Mouse (Mus musculus) limb, embryonic 14.5 days (tissue): ENCODE data around the gene Gstt4. TPM values are rescaled to one million over a fixed set of nuclear protein-coding genes. Genes with fewer than 3 reads are reported as not detected.

Source experiments
- ATAC-seq: fragments of 200-750 bp; cut with Nextera tagmentation; 2 replicates; pipeline ENCODE4 v1.8.0; 2017; ENCODE audit warnings: low read depth, moderate number of reproducible peaks, moderate TSS enrichment; ENCODE audit not compliant: low FRiP score
- DNase-seq: peaks from one replicate; pipeline ENCODE4 v3.0.0-alpha.2; 2015; ENCODE audit warnings: low spot score
- H3K27ac ChIP-seq: fragments of 300-500 bp; sonication (generic); replicated peaks from 2 replicates; pipeline ENCODE4 v1.5.1; 2014; ENCODE audit warnings: low read depth, mild to moderate bottlenecking, low read length, moderate library complexity, mixed read lengths
- H3K27me3 ChIP-seq: fragments of 300-500 bp; sonication (generic); 2 replicates; pipeline ENCODE4 v1.6.1; 2014; ENCODE audit warnings: low read length, mixed read lengths; ENCODE audit not compliant: control insufficient read depth, insufficient read depth
- H3K36me3 ChIP-seq: fragments of 300-500 bp; sonication (generic); 2 replicates; pipeline ENCODE4 v1.6.1; 2014; ENCODE audit warnings: mild to moderate bottlenecking, low read length, moderate library complexity, mixed read lengths; ENCODE audit not compliant: control insufficient read depth, insufficient read depth
- H3K4me1 ChIP-seq: fragments of 300-500 bp; sonication (generic); 2 replicates; pipeline ENCODE4 v1.6.1; 2014; ENCODE audit warnings: antibody characterized with exemption, low read length, mixed read lengths; ENCODE audit not compliant: control insufficient read depth, insufficient read depth
- H3K4me2 ChIP-seq: fragments of 300-500 bp; sonication (generic); replicated peaks from 2 replicates; pipeline ENCODE4 v1.6.1; 2014; ENCODE audit warnings: low read depth, mild to moderate bottlenecking, low read length, moderate library complexity; ENCODE audit not compliant: severe bottlenecking
- H3K4me3 ChIP-seq: fragments of 300-500 bp; sonication (generic); replicated peaks from 2 replicates; pipeline ENCODE4 v1.5.1; 2014; ENCODE audit warnings: low read length
- H3K9ac ChIP-seq: fragments of 300-500 bp; sonication (generic); 2 replicates; pipeline ENCODE4 v1.6.1; 2014; ENCODE audit warnings: mild to moderate bottlenecking, low read depth, low read length, moderate library complexity; ENCODE audit not compliant: severe bottlenecking
- H3K9me3 ChIP-seq: fragments of 300-500 bp; sonication (generic); 2 replicates; pipeline ENCODE4 v1.6.1; 2016; ENCODE audit warnings: low read length; ENCODE audit not compliant: control insufficient read depth
- POLR2A ChIP-seq: fragments of 200-500 bp; IDR thresholded peaks from 2 replicates; pipeline ENCODE4 v1.8.0; 2012; ENCODE audit warnings: inconsistent platforms, mild to moderate bottlenecking, moderate library complexity, borderline replicate concordance; ENCODE audit not compliant: insufficient read depth, insufficient read length; ENCODE audit errors: extremely low read depth
- WGBS: fragments of 180-500 bp; shearing (Covaris S2); extraction: QIAGEN DNeasy Blood & Tissue Kit; methylation state at CpG from one replicate; pipeline ENCODE4 v1.1.7; 2014; 5-methylcytosine and 5-hydroxymethylcytosine counted together
- polyA plus RNA-seq, 2 experiments: library from polyadenylated mRNA; depleted of rRNA in 1 of 2; stranded (reverse) in 1 of 2; unstranded in 1 of 2; fragments of >200 nt; fragmentation: Nextera tagmentation in 1 of 2; extraction: Ambion mirVana in 1 of 2; gene quantifications; 2 replicates each; pipeline versions ENCODE4 v1.2.1 to v1.2.3; 2012 to 2014

The Gstt4 gene
- polyA plus RNA-seq, 2 experiments = not detected

DNA sequence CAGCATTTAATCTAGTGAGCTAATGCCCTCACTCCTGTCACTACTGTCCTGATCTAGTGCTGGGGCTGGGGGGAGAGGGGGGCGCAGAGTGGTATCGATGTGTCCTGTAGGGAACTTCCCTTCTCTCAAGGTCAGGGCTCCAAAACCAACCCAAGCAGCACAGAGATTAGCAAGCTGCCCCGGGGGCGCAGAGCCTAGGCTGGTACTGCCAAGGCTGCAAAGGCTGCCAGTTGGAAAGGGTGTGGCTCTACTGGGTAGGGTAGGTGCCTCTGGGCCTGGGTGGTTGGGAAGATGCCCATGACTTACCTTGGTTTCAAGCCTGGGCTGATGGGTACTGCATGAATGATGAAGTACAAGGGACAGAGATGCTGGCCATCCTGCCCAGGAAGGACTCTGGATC, 35.3 kb upstream of the Gstt4 start:
- DNase-seq = no peak
- H3K4me1 ChIP-seq = peaks cover 16% of the 10 kb centered on the region
- no peak overlapping the region for H3K27ac ChIP-seq
- WGBS = 94% methylated on average over 4 of the region's 4 CpGs
- H3K36me3 ChIP-seq = peaks cover 20% of the 10 kb centered on the region
- H3K27me3 ChIP-seq = no peaks in the 10 kb centered on the region
- no peak overlapping the region for H3K4me2 ChIP-seq
- H3K9me3 ChIP-seq = no peaks in the 10 kb centered on the region
- no peak for ATAC-seq
- TF ChIP-seq POLR2A = no peak
- H3K4me3 ChIP-seq = no peak overlapping the region
- H3K9ac ChIP-seq = no peak overlapping the region

DNA sequence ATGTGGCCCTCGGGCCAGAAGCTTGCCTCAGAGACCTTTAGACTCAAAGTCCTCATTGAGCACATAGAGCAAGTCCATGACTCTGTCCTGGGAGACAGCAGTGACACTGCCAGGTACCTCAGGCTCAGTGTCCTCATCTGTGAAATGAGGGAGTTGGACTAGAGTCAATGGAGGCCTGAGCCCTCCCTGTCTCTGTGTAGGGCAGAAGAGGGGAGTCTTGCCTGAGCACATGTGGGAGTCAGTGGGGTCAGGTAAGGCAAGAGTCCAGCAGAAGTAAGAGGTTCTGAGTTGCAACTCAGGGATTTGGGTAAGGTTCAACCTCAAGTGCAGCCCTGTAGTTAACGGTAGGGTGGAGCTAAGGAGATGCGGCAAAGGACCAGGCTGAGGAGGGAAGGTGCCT, 34.6 kb upstream of the Gstt4 start:
- H3K4me3 ChIP-seq = no peak overlapping the region
- peaks cover 16% of the 10 kb centered on the region for H3K4me1 ChIP-seq
- H3K27me3 ChIP-seq = no peaks in the 10 kb centered on the region
- ATAC-seq (no peak), DNase-seq (no peak)
- no peak overlapping the region for H3K27ac ChIP-seq
- WGBS = 73% methylated on average over 3 of the region's 3 CpGs
- H3K9ac ChIP-seq = no peak overlapping the region
- H3K4me2 ChIP-seq = no peak overlapping the region
- H3K9me3 ChIP-seq = no peaks in the 10 kb centered on the region
- no peak for TF ChIP-seq POLR2A
- peaks cover 20% of the 10 kb centered on the region for H3K36me3 ChIP-seq

DNA sequence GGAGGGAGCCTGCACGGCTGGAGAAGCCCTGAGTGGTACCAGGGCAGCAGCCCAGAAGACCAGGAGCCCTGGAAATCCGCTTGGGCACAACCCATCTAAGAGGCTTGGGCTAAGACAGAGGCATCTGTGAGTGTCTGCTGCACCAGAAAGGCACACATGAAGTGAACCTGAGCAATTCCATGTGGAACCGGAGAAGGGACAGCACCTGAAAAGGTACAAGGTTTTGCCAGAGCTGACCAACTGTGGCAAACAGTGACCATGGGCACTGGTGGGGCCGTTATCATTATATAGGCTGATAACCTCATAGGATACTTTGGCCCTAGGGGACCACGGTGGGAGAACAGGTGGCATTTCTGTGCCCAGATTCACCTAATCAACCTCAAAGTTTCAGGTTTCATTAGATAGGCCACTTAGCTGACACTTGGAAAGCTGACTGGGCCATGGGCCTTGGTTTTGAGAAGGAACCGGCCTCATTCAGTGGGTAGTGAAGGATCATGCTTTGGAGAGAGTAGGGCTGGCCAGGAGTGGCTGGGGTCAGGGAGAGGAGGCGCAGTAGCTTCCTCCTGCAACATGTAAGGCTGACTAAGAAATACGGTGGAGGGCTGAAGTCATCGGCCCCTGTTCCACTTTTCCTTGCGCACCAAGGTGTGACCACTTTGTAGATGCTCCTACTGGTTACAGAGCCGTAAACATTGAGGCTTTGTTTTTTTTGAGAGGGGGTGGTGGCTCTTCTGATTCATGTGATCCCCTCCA, 34.0 kb upstream of the Gstt4 start:
- Histone ChIP-seq H3K27ac (no peak overlapping the region), H3K4me1 (peaks cover 21% of the 10 kb centered on the region), H3K9ac (no peak overlapping the region), H3K27me3 (no peaks in the 10 kb centered on the region), H3K9me3 (no peaks in the 10 kb centered on the region), H3K4me3 (no peak overlapping the region), H3K36me3 (peaks cover 20% of the 10 kb centered on the region), H3K4me2 (no peak overlapping the region)
- 78% methylated on average over 11 of the region's 11 CpGs for WGBS
- ATAC-seq (no peak), DNase-seq (no peak)
- TF ChIP-seq POLR2A = no peak

DNA sequence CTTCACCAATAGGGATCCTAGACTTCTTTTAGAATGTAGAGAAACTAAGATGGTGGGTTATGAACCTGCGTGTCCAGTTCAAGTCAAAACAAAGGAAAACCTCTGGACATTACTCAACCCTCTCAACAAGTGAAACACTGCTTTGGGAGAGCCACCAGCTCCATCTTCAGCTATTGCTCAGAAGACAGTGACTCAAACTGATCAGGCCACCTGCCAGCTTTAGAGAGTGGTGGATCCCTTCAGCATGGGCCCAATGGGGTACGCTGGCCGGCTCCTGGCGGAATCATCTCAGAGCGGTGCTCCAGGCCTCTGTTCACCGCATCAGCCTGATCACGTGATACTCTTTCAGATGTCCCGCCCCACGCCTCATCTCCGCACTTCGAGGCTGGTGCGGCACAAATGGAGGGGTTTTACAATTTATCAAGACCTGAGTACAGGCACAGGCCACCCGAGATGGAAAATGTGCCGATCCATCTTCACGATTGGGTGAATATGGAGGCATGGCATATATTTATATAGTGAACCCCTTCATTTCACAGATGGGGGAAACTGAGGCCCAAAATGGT, 33.2 kb upstream of the Gstt4 start:
- no peaks in the 10 kb centered on the region for H3K27me3 ChIP-seq
- H3K4me1 ChIP-seq = peaks cover 22% of the 10 kb centered on the region
- H3K27ac ChIP-seq = no peak overlapping the region
- H3K4me3 ChIP-seq = no peak overlapping the region
- TF ChIP-seq POLR2A = no peak
- no peaks in the 10 kb centered on the region for H3K9me3 ChIP-seq
- ATAC-seq = no peak
- peaks cover 20% of the 10 kb centered on the region for H3K36me3 ChIP-seq
- no peak for DNase-seq
- H3K4me2 ChIP-seq = no peak overlapping the region
- WGBS = 86% methylated on average over 15 of the region's 15 CpGs
- no peak overlapping the region for H3K9ac ChIP-seq

DNA sequence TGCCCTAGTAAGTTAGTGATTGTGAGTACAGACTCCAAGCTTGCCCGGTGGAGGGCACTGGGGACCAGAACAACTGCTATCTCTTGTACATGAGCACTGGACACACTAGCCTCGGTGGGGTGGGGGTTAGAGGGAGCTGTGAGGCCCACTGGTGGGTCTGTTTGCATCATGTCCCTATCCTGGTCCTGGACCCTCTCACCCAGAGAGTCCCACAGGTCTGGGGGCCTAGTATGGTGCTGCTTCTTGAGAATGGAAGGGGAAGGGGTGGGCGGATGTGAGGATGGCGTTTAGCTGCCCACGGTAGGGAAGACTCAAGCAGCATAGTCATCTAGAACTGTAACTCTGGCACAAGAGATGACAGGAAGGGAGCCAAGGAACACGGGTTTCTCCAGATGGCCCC, 32.4 kb upstream of the Gstt4 start:
- Histone ChIP-seq H3K27ac (no peak overlapping the region), H3K9me3 (no peaks in the 10 kb centered on the region), H3K4me3 (no peak overlapping the region), H3K4me2 (no peak overlapping the region), H3K27me3 (no peaks in the 10 kb centered on the region), H3K9ac (no peak overlapping the region), H3K36me3 (peaks cover 20% of the 10 kb centered on the region), H3K4me1 (peaks cover 20% of the 10 kb centered on the region)
- DNase-seq (no peak), ATAC-seq (no peak)
- TF ChIP-seq POLR2A = no peak
- WGBS = 89% methylated on average over 6 of the region's 6 CpGs

DNA sequence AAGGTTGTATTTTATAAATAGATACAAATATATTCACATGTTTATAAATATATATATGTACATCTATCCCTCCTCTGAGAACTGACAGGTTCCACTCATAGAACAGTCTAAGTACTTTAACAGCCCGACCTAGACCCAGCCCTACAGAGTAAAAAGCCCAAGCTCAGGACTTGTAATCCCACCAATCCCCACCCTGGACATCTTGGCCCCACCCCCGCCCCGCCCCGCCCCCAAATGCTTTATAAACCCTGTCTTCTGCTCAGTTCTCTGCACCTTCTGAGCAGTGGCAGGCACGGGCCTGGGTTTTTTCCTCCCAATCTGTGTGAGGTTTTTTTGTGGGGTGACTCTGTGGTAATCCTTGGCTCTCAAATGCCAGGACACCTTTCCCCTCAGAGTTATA, 31.8 kb upstream of the Gstt4 start:
- no peak overlapping the region for H3K4me2 ChIP-seq
- DNase-seq (no peak), ATAC-seq (no peak)
- no peak overlapping the region for H3K4me3 ChIP-seq
- no peak for TF ChIP-seq POLR2A
- no peak overlapping the region for H3K27ac ChIP-seq
- no peaks in the 10 kb centered on the region for H3K27me3 ChIP-seq
- WGBS = 56% methylated on average over 5 of the region's 5 CpGs
- peaks cover 19% of the 10 kb centered on the region for H3K4me1 ChIP-seq
- no peaks in the 10 kb centered on the region for H3K9me3 ChIP-seq
- H3K9ac ChIP-seq = no peak overlapping the region
- peaks cover 20% of the 10 kb centered on the region for H3K36me3 ChIP-seq
